Mouse (Mus musculus) brown adipose tissue, adult 24 weeks (tissue): ENCODE measurements around the gene Fndc5. TPM values are rescaled to one million over a fixed set of nuclear protein-coding genes. Genes with fewer than 3 reads are reported as not detected.

Experiments
- polyA plus RNA-seq: library from polyadenylated mRNA; stranded (reverse); fragments of >200 nt; gene quantifications from 2 replicates; pipeline ENCODE4 v1.2.4, GENCODE M21; 2012; ENCODE audit not compliant: missing spikeins, insufficient read depth, insufficient read length

The Fndc5 gene
- polyA plus RNA-seq, 1 experiment = 1.2 TPM

Other genes starting within 250 kb of the Fndc5 start
- 3.8 and 4.8 TPM in 2 replicates for gene Azin2, start 174.6 kb upstream of the Fndc5 start, polyA plus RNA-seq
- 311 and 382 TPM in 2 replicates for gene Ak2, start 145.0 kb upstream of the Fndc5 start, polyA plus RNA-seq
- 13.1 and 15.5 TPM in 2 replicates for gene Rnf19b, start 78.7 kb upstream of the Fndc5 start, polyA plus RNA-seq
- not detected in 2 replicates for gene Tmem54, start 31.5 kb upstream of the Fndc5 start, polyA plus RNA-seq
- gene Hpca, start 15.0 kb upstream of the Fndc5 start, polyA plus RNA-seq = not detected in 2 replicates
- 4.6 and 12.6 TPM in 2 replicates for gene S100pbp, start 52.7 kb downstream of the Fndc5 start, polyA plus RNA-seq
- gene Yars, start 52.8 kb downstream of the Fndc5 start, polyA plus RNA-seq = 18.8 and 19.3 TPM in 2 replicates
- gene C77080, start 124.4 kb downstream of the Fndc5 start, polyA plus RNA-seq = 1.9 and 2.6 TPM in 2 replicates
- 0.75 and 1.3 TPM in 2 replicates for gene Sync, start 150.6 kb downstream of the Fndc5 start, polyA plus RNA-seq
- gene Rbbp4, start 198.4 kb downstream of the Fndc5 start, polyA plus RNA-seq = 77.7 and 87.6 TPM in 2 replicates
- gene Zbtb8os, start 198.7 kb downstream of the Fndc5 start, polyA plus RNA-seq = 92.1 and 127 TPM in 2 replicates
- 1.5 and 3.4 TPM in 2 replicates for gene Zbtb8a, start 241.1 kb downstream of the Fndc5 start, polyA plus RNA-seq